Mouse (Mus musculus) left cerebral cortex, adult 18-20 months (tissue): ENCODE results near the gene Vmn1r198. TPM values are rescaled to one million over a fixed set of nuclear protein-coding genes. Genes with fewer than 3 reads are reported as not detected.
"Not testable (repeated sequence)": the region's sequence is repeated elsewhere in the genome, so short reads cannot be mapped to it uniquely, and the experiment has no call there.

Source experiments
- DNase-seq, 2 experiments: peaks; one replicate each; pipeline ENCODE4 v3.0.0; 2021 to 2022; ENCODE audit warnings: low spot score in 2 of 2, mixed read lengths in 1 of 2
- long read RNA-seq, 2 experiments: library from polyadenylated mRNA; stranded (forward); transcript quantifications; one replicate each; pipeline ENCODE4 v2.0.0; 2021
- total RNA-seq, 2 experiments: library from RNA; stranded (reverse); gene quantifications; 2 replicates each; pipeline ENCODE4 v1.2.3; 2021

Vmn1r198 gene
- not detected for total RNA-seq
- long read RNA-seq, experiment 1: 0 reads
- long read RNA-seq, experiment 2: 0 reads

DNA sequence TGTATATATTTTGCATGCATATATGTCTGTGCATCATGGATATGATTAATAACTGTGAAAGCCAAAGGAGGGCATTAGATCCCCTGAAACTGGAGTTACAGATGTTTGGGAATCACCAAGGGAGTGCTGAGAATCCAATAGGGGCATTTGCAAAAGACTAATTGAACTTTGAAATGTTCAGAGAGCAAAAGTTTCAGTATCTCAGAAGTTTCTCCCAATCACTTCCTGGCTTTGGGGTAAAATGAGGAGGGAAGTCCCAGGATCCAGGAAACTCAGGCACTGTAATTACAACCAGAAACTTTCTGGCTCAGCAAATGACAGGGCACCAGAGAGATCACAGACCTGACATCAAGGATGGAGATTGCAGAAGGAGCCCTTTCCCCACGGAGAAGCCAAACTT lies at the start of gene Vmn1r198:
Gene Vmn1r198, plus strand, starts transcription at position 301 of the 400 bp plus-strand sequence.
- no peak for DNase-seq

DNA sequence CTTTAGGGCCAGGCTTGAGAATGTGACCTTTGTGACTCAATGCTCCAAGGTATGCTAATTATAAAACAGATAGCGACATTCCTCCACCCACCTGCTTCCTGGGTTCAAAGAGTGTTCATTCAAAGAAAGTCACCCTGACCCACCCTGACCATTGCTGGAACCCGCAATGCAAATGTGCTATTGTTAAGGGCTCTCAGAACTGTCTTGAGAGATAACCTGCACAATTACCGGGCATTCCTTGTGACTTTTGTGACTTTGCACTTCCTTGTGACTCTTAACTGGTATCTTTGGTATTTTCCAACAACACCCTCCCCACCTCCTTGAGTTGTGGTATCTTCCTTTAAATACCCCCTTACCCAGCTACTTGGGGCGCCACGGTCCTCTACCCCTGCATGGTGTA lies 42.1 kb upstream of the Vmn1r198 start:
- not testable (repeated sequence) for DNase-seq

- DNase-seq: no peak
Measured at GRCm38 (mm10) chr13:22315361-22315760, 34.8 kb upstream of the Vmn1r198 start.

DNA sequence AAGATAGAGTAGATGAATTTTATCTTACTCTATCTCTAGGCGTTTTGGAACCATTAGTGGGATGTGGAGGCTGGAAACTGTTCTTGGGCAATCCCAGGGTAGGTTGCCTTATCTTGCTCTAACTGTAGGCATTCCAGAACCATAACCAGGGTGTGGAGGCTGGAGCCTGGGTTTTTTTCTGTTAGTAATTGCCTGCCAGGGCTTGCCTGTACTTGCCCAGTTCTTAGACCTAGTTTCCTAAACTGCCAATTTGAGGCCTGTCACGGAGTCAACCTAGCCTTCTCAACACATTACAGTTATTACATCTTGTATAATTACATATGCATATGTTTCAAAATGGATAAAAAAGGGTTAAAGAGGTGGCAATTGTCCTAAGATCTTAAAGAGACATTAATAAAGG lies 32.8 kb upstream of the Vmn1r198 start:
- DNase-seq: no peak

GRCm38 (mm10) chr13:22320091-22320490 lies 30.1 kb upstream of the Vmn1r198 start:
- DNase-seq: no peak

GRCm38 (mm10) chr13:22324289-22324688 lies 25.9 kb upstream of the Vmn1r198 start, which contains the start of gene Vmn1r197:
Vmn1r197 (plus strand) TSS chr13:22324589.
- no peak for DNase-seq

- no peak for DNase-seq
Measured at GRCm38 (mm10) chr13:22333269-22333668, 16.9 kb upstream of the Vmn1r198 start.

DNA sequence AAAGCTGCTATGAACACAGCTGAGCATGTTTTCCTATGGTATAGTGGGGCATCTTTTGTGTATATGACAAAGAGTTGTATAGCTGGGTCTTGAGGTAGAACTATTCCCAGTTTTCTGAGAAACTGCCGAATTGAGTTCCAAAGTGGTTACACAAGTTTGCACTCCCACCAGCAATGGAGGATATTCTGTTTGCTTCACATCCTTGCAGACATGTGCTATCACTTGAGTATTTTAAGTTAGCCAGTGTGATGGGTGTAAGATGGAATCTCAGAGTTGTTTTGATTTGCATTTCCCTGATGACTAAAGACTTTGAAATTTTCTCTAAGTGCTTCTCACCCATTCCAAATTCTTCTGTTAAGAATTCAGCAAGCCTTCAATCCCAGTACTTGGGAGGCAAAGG lies 14.6 kb upstream of the Vmn1r198 start:
- DNase-seq: no peak

DNA sequence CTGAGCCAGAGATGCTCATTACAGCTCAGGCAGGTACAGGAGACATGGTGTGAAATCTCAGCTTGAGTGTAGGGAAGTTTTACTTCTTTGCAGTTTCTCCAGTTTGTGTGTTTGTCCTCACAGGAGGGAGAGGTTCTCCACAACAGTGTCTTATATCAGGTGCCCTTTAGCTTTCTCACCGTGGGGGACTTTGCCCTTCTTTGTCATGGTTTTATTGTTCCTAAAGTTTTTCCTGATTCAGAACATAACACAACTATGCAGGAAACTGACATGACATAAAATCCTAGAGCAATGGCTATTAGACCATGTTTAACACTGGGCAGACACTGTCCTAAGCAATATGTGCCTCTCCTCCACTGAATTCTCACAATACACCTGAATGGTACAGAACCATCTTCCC lies 649 bp downstream of the Vmn1r198 start:
- no peak for DNase-seq

DNA sequence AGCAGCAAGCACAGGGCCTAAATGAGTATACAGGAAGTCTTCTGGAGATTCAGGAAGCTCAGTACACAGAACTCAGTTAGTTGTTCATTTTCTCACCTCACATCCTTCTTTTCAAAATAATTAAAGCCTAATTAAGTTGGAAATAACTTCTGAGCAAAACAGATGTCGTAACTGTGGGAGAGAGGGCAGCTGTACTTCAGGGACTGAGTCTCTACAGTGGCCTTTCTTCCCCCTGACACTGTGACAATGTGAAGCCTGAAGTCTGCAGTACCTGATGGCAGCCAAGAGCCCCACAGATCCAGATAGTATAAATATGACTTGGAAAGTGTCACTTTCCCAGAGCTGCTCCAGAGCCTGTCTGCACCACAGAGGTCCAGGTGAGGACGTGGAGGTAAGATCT lies 29.4 kb downstream of the Vmn1r198 start, which contains the start of gene Vmn1r199:
Gene Vmn1r199, plus strand, starts transcription at position 301 of the 400 bp plus-strand sequence.
- DNase-seq: no peak

DNA sequence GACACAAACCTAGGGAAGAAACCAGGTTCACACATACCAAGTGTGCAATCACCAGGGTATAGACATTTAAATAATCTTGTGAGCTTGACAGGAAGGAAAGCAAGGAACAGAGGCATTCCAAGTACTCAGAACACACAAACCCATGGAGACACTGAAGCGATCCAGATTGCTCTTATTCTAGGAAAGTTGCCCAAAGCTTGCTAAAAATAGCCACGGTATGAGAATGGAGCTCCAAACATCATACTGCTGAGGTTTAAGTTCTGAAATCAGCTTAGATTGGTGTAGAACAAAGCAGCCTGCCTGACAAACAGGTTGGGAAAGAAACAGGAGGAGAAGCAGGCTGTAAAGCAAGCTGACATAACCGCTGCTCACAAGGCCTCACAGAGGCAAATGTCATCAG lies 31.0 kb downstream of the Vmn1r198 start:
- DNase-seq: peak; percentile 10 to 14

GRCm38 (mm10) chr13:22383401-22383800 lies 33.2 kb downstream of the Vmn1r198 start:
- no peak for DNase-seq

DNA sequence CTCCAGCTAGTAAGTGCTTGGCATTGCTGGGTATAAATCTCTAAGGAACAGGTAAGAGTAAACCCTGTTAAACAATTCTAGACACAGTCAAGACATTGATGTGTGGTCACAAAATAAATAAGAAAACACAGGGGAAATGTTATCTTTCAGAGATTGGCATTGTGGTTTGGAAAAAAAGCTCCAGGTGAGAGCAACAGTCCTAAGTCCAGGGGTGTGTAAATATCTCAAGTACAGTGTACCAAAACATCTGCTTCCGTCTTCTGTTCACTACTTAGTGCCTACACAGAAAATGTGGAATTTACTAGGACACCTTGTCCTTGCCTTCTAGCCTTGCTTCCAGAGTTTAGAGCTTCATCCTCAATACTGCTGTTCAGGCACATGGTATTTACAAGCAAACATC lies 36.9 kb downstream of the Vmn1r198 start:
- DNase-seq: no peak

DNA sequence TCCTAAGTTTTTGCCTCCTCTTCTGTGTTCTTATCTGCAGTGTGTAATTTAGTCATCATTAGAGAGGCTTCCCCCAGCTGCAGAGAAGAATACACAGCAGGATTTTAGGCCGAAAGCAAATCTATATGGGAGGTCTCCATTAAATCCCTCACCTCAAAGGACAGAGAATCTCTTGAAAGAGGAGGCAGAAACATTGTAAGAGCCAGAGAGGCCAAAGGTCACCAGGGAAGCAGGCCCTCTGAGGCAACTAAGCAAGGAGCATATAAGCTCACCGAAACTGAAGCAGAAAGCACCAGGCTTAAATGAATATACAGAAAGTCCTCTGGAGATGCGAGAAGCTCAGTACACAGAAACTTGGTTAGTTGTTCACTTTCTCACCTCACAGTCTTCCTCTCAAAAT lies 39.9 kb downstream of the Vmn1r198 start, which contains the start of gene Vmn1r200:
Gene Vmn1r200, plus strand, starts transcription at position 301 of the 400 bp plus-strand sequence.
- no peak for DNase-seq

GRCm38 (mm10) chr13:22402978-22403377 lies 52.8 kb downstream of the Vmn1r198 start:
- DNase-seq: no peak

Other genes with a start within 250 kb of the Vmn1r198 start
- gene Vmn1r189, start 244.5 kb upstream of the Vmn1r198 start, total RNA-seq: not detected
- gene Vmn1r191, start 166.4 kb upstream of the Vmn1r198 start, total RNA-seq: not detected
- not detected for gene Vmn1r192, start 159.2 kb upstream of the Vmn1r198 start, total RNA-seq
- gene Vmn1r193, start 127.2 kb upstream of the Vmn1r198 start, total RNA-seq: not detected
- not detected for gene Vmn1r194, start 106.1 kb upstream of the Vmn1r198 start, total RNA-seq
- not detected for gene Vmn1r195, start 79.8 kb upstream of the Vmn1r198 start, total RNA-seq
- not detected for gene Vmn1r196, start 60.4 kb upstream of the Vmn1r198 start, total RNA-seq
- not detected for gene Vmn1r197, start 25.8 kb upstream of the Vmn1r198 start, total RNA-seq
- not detected for gene Vmn1r199, start 29.5 kb downstream of the Vmn1r198 start, total RNA-seq
- gene Vmn1r200, start 40.0 kb downstream of the Vmn1r198 start, total RNA-seq: not detected
- not detected for gene Vmn1r201, start 121.6 kb downstream of the Vmn1r198 start, total RNA-seq
- under 1 TPM in 1 of 2 experiments, not detected in 1; 0.09 TPM for gene Vmn1r202, start 155.0 kb downstream of the Vmn1r198 start, total RNA-seq
- gene Vmn1r203, start 167.8 kb downstream of the Vmn1r198 start, total RNA-seq: not detected
- not detected for gene Vmn1r204, start 202.8 kb downstream of the Vmn1r198 start, total RNA-seq
- not detected for gene Vmn1r205, start 242.6 kb downstream of the Vmn1r198 start, total RNA-seq